In the genomic region with DNA sequence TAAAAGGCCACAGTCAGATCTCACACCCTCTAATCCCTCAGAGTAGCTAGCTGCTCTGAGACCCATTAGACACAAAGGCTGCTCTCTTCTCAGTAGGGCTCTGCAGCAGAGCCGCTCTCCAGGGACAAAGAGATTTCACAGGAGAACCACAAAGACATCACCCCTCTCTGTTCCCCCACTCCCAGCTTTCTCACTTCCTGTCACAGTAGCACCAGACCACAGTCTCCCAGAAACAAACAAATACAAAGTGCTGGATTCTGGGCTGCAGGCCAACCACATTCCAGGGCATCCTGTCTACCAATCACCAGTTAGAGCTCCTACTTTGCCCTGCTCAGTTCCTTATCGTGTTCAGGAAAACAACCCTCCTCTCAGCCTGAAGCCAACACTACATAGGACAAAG, we compare ENCODE assay signal across 8 mouse cellular contexts. TPM values are rescaled to one million over a fixed set of nuclear protein-coding genes. Genes with fewer than 3 reads are reported as not detected.
DNase-seq lines count a peak whose midpoint lies in the region; ATAC-seq and TF ChIP-seq lines count a peak whose summit lies in the region.

No protein-coding gene starts in this region.

- H3K4me1 ChIP-seq in forebrain, embryonic 13.5 days, result peaks cover 58% of the 10 kb centered on the region
- peaks cover 86% of the 10 kb centered on the region for H3K4me1 ChIP-seq in heart, embryonic 15.5 days (replicated peaks)
- H3K4me1 ChIP-seq in liver, embryonic 11.5 days (replicated peaks; ENCODE audit: control insufficient read depth, insufficient read depth, low read length), result peaks cover 56% of the 10 kb centered on the region

- no peak overlapping the region for H3K4me3 ChIP-seq in forebrain, embryonic 13.5 days
- peak overlapping the region; percentile 22 for H3K4me3 ChIP-seq in heart, embryonic 15.5 days
- H3K4me3 ChIP-seq in liver, embryonic 11.5 days (ENCODE audit: low read depth, low read length), result peak overlapping the region; percentile 5; the same call in 1 of the 2 replicates
- H3K4me3 ChIP-seq in myocyte, result no peak overlapping the region

- 0% methylated on average over 2 of the region's 2 CpGs for WGBS in forebrain, embryonic 13.5 days
- 3% methylated on average over 2 of the region's 2 CpGs for WGBS in heart, embryonic 15.5 days
- WGBS in liver, embryonic 11.5 days, result 14% methylated on average over 2 of the region's 2 CpGs

- no peaks in the 10 kb centered on the region for H3K27me3 ChIP-seq in forebrain, embryonic 13.5 days
- H3K27me3 ChIP-seq in heart, embryonic 15.5 days, result no peaks in the 10 kb centered on the region
- no peaks in the 10 kb centered on the region for H3K27me3 ChIP-seq in liver, embryonic 11.5 days (replicated peaks; ENCODE audit: control insufficient read depth, insufficient read depth, low read length)
- no peaks in the 10 kb centered on the region for H3K27me3 ChIP-seq in myocyte (ENCODE audit: control insufficient read depth, insufficient read depth, insufficient read length)

- peak overlapping the region; percentile 91 for H3K27ac ChIP-seq in forebrain, embryonic 13.5 days
- H3K27ac ChIP-seq in heart, embryonic 15.5 days, result peak overlapping the region; percentile 97
- H3K27ac ChIP-seq in liver, embryonic 11.5 days (ENCODE audit: low read depth, low read length), result peak overlapping the region; percentile 73

- H3K36me3 ChIP-seq in forebrain, embryonic 13.5 days (ENCODE audit: poor library complexity, severe bottlenecking), result no peaks in the 10 kb centered on the region
- no peaks in the 10 kb centered on the region for H3K36me3 ChIP-seq in heart, embryonic 15.5 days
- no peaks in the 10 kb centered on the region for H3K36me3 ChIP-seq in liver, embryonic 11.5 days (ENCODE audit: control insufficient read depth, insufficient read depth, low read length)
- no peaks in the 10 kb centered on the region for H3K36me3 ChIP-seq in myocyte (ENCODE audit: control insufficient read depth, insufficient read depth)

- no peaks in the 10 kb centered on the region for H3K9me3 ChIP-seq in forebrain, embryonic 13.5 days (replicated peaks)
- H3K9me3 ChIP-seq in heart, embryonic 15.5 days (replicated peaks), result no peaks in the 10 kb centered on the region
- H3K9me3 ChIP-seq in liver, embryonic 11.5 days (ENCODE audit: control insufficient read depth, low read length), result no peaks in the 10 kb centered on the region

- TF ChIP-seq POLR2A in myocyte (IDR thresholded peaks at IDR 0.05; ENCODE audit: insufficient read length, low read depth), result no peak

- H3K79me2 ChIP-seq in myocyte (ENCODE audit: control insufficient read depth, insufficient read depth), result peaks cover 94% of the 10 kb centered on the region

- peak overlapping the region; percentile 22 for H3K9ac ChIP-seq in forebrain, embryonic 13.5 days
- peak overlapping the region; percentile 33 for H3K9ac ChIP-seq in heart, embryonic 15.5 days
- no peak overlapping the region for H3K9ac ChIP-seq in liver, embryonic 11.5 days (ENCODE audit: low read depth, low read length)

- peak; percentile 67 to 71 for DNase-seq in urinary bladder, adult 18-20 months (ENCODE audit: low spot score in 2 of 2)
- DNase-seq in urinary bladder, adult 2 months (ENCODE audit: low spot score), result no peak
- peak; percentile 97 for DNase-seq in kidney, postnatal 25 days
- DNase-seq in liver, embryonic 11.5 days (ENCODE audit: low spot score), result peak; percentile 55
- peak; percentile 91 for DNase-seq in testis, postnatal 10 days (ENCODE audit: low spot score)

- no peak overlapping the region for H3ac ChIP-seq in myocyte (ENCODE audit: control insufficient read depth, insufficient read length)

- ATAC-seq in forebrain, embryonic 13.5 days, result peak; percentile 97
- peak; percentile 94 for ATAC-seq in heart, embryonic 15.5 days (replicated peaks; ENCODE audit: insufficient number of reproducible peaks, insufficient read depth, low FRiP score, low read depth)
- peak; percentile 77 for ATAC-seq in liver, embryonic 11.5 days (replicated peaks; ENCODE audit: low FRiP score)

- H3K4me2 ChIP-seq in forebrain, embryonic 13.5 days, result peak overlapping the region; percentile 17
- H3K4me2 ChIP-seq in heart, embryonic 15.5 days, result peak overlapping the region; percentile 53
- peak overlapping the region; percentile 59 for H3K4me2 ChIP-seq in liver, embryonic 11.5 days
- H3K4me2 ChIP-seq in myocyte (ENCODE audit: low read depth), result peak overlapping the region; percentile 100

TF ChIP-seq in myocyte, 11 proteins besides CTCF, POLR2A, EP300 and RAD21:
- TF ChIP-seq POLR2AphosphoS2 (IDR thresholded peaks at IDR 0.05; ENCODE audit: insufficient read length, low read depth), result no peak
- TF ChIP-seq E2F4 (IDR thresholded peaks at IDR 0.05; ENCODE audit: insufficient read depth), result no peak
- 0 out of 2 replicates have a peak, but pooled peaks have one; percentile 4 for TF ChIP-seq CEBPB (IDR thresholded peaks at IDR 0.05; ENCODE audit: insufficient read depth, poor library complexity, severe bottlenecking)
- no peak for TF ChIP-seq TCF3 (IDR thresholded peaks at IDR 0.05; ENCODE audit: insufficient read length, low read depth)

RNA-seq across cellular contexts. Expression of a gene that starts 15.0 kb away (rescaled TPM):
- polyA plus RNA-seq in urinary bladder, adult 2 months (2012; rRNA removed), result 85.0 and 89.4 TPM in 2 replicates
- polyA plus RNA-seq in forebrain, embryonic 13.5 days (2015; fragmentation: Nextera tagmentation; extraction: Ambion mirVana), result 31.6 and 32.8 TPM in 2 replicates
- polyA plus RNA-seq in heart, embryonic 15.5 days (2015; fragmentation: Nextera tagmentation; extraction: Ambion mirVana), result 57.6 and 62.9 TPM in 2 replicates
- polyA plus RNA-seq in liver, embryonic 11.5 days (2014; fragmentation: Nextera tagmentation; extraction: Ambion mirVana), result 21.9 and 27.1 TPM in 2 replicates
- polyA plus RNA-seq in myocyte (2012; fragmentation: generic; extraction: Trizol), result 64.6 TPM

RNA-seq across cellular contexts. Expression of a gene that starts 23.3 kb away (rescaled TPM):
- not detected in 2 replicates for polyA plus RNA-seq in urinary bladder, adult 2 months (2012; rRNA removed)
- polyA plus RNA-seq in forebrain, embryonic 13.5 days (2015; fragmentation: Nextera tagmentation; extraction: Ambion mirVana), result 0.25 and 0.31 TPM in 2 replicates
- 0.10 TPM in 2 replicates for polyA plus RNA-seq in heart, embryonic 15.5 days (2015; fragmentation: Nextera tagmentation; extraction: Ambion mirVana)
- 0.18 and 0.22 TPM in 2 replicates for polyA plus RNA-seq in liver, embryonic 11.5 days (2014; fragmentation: Nextera tagmentation; extraction: Ambion mirVana)
- 0.01 TPM for polyA plus RNA-seq in myocyte (2012; fragmentation: generic; extraction: Trizol)

RNA-seq across cellular contexts. Expression of a gene that starts 35.0 kb away (rescaled TPM):
- 46.1 and 59.1 TPM in 2 replicates for polyA plus RNA-seq in urinary bladder, adult 2 months (2012; rRNA removed)
- polyA plus RNA-seq in forebrain, embryonic 13.5 days (2015; fragmentation: Nextera tagmentation; extraction: Ambion mirVana), result 418 and 438 TPM in 2 replicates
- polyA plus RNA-seq in heart, embryonic 15.5 days (2015; fragmentation: Nextera tagmentation; extraction: Ambion mirVana), result 203 and 214 TPM in 2 replicates
- polyA plus RNA-seq in liver, embryonic 11.5 days (2014; fragmentation: Nextera tagmentation; extraction: Ambion mirVana), result 241 and 264 TPM in 2 replicates
- 129 TPM for polyA plus RNA-seq in myocyte (2012; fragmentation: generic; extraction: Trizol)

RNA-seq across cellular contexts. Expression of a gene that starts 42.2 kb away (rescaled TPM):
- polyA plus RNA-seq in urinary bladder, adult 2 months (2012; rRNA removed), result not detected in 2 replicates
- polyA plus RNA-seq in forebrain, embryonic 13.5 days (2015; fragmentation: Nextera tagmentation; extraction: Ambion mirVana), result not detected in 2 replicates
- polyA plus RNA-seq in heart, embryonic 15.5 days (2015; fragmentation: Nextera tagmentation; extraction: Ambion mirVana), result not detected in 2 replicates
- polyA plus RNA-seq in liver, embryonic 11.5 days (2014; fragmentation: Nextera tagmentation; extraction: Ambion mirVana), result not detected in 2 replicates
- not detected for polyA plus RNA-seq in myocyte (2012; fragmentation: generic; extraction: Trizol)

RNA-seq across cellular contexts. Expression of a gene that starts 42.6 kb away (rescaled TPM):
- 18.3 and 20.1 TPM in 2 replicates for polyA plus RNA-seq in urinary bladder, adult 2 months (2012; rRNA removed)
- 54.6 and 56.2 TPM in 2 replicates for polyA plus RNA-seq in forebrain, embryonic 13.5 days (2015; fragmentation: Nextera tagmentation; extraction: Ambion mirVana)
- polyA plus RNA-seq in heart, embryonic 15.5 days (2015; fragmentation: Nextera tagmentation; extraction: Ambion mirVana), result 22.1 and 22.2 TPM in 2 replicates
- polyA plus RNA-seq in liver, embryonic 11.5 days (2014; fragmentation: Nextera tagmentation; extraction: Ambion mirVana), result 43.4 and 44.9 TPM in 2 replicates
- polyA plus RNA-seq in myocyte (2012; fragmentation: generic; extraction: Trizol), result 20.3 TPM

Comparison
In these comparisons a context has a peak if more than half of its experiments do, and no peak if none do; other contexts are left out.
1. H3K4me2 ChIP-seq: peak in every context shown above with its lines; median percentile 100 in myocyte; 59 in liver, embryonic 11.5 days; 53 in heart, embryonic 15.5 days; 17 in forebrain, embryonic 13.5 days.
2. H3K4me3 ChIP-seq: peak in heart, embryonic 15.5 days (single experiment) and liver, embryonic 11.5 days (single experiment); none in forebrain, embryonic 13.5 days (single experiment) and myocyte (single experiment).
3. Peak in every context shown above with its lines, with median percentiles within 50 percentile points of each other: ATAC-seq and H3K27ac ChIP-seq.